Mouse (Mus musculus) skeletal muscle tissue, adult 2 months (tissue): ENCODE measurements around the gene Dclre1b.
A peak's percentile ranks its signal among the peaks of the same experiment; 100 is the strongest.

ENCODE experiments used
- DNase-seq: peaks from one replicate; pipeline ENCODE4 v3.0.0-alpha.2; 2012; ENCODE audit warnings: low read depth, low spot score

The Dclre1b gene

DNA sequence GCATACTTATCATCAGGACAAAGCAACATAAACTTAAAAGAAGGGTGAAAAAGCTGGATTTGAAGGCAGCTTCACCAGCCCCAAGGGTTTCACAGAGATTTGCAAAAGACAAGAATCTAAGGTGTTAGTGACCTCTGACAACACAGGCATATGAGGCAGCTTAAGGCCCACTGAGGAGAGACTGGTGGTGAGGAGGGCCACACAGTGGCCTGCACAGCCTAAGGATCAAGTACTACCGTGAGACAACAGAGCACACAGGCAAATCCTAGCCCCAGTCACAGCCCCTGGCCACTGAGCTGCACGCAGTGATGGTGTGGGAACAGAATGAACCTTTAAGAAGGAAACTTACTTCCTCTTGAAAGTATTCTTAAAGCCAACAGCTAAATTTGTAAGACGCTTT, 35.7 kb downstream of the Dclre1b start:
- DNase-seq, result no peak

DNA sequence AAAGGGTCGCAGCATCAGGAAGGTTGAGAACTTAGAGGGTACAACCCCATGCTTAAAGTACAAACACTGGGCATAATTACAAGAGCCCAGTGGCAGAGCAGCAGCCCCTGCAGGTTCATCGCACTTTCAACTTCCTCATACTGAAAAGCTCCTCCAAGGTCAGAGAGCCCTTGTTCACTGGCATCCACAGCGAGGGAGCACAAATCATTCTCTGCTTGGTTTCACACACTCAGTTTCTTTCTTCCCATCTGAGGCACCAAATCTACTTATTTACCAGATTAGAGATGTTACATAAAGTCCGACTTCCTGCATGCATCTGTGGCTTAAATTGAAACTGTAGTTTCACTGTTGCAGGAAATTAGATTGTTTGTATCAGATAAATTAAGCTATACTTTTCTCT, 36.4 kb downstream of the Dclre1b start:
- DNase-seq, result no peak

DNA sequence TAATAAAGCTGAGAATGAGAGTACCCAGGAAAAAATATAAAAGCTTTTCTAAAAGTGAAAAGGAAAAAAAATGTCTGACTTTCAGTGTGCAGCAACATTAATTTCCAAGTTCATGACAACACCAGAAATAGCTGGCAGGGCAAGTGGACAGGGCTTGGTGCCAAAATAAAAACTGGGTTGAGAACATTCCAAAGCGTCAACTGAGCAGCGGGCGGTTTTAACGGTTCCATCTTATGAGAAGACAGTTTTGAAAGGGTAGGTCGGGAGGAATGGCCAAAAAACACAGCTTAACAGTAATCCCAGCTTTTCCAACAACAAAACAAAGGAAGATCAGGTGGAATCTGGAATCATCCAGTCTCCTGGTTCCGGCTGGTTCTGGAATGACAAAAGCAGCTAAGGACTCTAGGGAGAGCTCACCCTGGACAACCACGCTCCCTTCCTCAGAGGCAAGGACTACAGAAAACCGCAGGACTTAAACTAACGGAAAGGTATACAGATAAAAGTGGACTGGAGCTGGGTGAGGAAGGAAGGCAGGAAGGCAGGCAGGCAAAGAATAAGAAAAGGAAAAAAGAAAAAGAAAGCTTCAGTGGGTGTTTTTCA, 37.6 kb downstream of the Dclre1b start:
- peak; percentile 72 for DNase-seq

DNA sequence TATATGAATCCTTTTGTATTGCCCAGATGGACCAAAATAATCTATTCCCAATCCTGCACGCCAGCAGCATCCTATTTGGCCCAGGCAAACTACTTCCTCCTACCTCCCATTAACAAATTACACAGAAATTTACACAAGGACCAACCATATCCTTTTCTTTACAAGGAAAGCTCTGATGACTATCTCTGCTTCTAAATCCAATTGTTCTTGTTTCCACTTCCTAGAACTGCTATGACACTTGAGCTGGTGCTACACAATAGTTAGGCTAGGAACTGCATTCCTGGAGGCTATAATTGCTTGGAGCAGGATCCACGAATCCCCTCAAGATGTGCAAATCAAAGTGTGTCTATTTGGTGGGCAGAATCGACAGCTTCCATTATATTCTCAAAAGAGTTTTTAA, 42.5 kb downstream of the Dclre1b start:
- DNase-seq, result no peak

DNA sequence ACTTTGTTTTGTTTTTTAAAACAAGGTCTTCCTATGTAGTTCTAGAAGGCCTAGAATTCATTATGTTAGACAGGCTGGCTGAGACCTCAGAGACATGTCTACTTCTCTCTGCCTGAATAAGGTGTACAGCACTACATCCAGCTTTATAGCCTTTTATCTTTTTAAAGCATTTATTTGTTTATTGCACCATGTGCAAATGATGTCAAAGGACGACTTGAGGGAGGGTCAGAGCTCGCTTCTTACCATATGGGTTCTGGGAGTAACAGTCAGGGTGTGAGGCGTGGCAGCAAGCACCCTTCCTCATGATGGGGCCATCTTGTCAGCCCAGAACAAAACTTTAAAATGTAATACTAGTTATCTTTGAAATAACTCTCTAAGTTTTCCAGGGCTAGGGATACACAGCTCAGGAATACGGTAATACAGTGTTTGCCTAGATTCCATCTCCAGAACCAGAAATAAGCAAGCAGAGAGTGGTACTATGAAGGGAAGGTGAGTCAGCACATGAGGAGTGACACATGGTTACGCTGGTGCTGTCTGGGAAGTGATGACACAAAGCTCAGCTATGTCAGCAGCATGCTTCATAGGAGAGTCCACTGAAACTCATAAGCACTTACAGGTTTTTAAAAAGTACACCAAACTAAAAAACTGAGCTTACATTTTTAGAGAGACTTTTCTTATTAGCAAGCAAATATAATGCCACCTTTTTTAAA, 49.8 kb downstream of the Dclre1b start:
- DNase-seq, result no peak

DNA sequence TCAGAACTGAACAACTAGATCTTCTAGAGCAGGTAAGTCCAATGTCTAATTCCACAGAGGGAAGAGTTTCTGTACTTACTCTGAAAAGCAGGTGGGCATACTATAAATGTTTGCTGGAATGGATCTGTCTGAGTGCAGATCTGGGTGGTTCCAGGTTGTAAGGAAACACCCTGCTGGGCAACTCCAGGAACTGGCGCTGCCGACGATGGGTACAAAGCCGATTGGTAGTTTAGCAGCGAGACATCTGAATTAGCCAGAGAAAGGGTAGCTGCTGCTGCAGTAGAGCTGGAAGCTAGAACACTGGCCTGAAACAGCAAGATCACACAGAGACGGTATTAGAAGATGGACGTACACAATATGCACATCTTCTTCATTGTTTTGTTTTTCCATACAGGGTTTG, 50.8 kb downstream of the Dclre1b start:
- DNase-seq, result no peak

DNA sequence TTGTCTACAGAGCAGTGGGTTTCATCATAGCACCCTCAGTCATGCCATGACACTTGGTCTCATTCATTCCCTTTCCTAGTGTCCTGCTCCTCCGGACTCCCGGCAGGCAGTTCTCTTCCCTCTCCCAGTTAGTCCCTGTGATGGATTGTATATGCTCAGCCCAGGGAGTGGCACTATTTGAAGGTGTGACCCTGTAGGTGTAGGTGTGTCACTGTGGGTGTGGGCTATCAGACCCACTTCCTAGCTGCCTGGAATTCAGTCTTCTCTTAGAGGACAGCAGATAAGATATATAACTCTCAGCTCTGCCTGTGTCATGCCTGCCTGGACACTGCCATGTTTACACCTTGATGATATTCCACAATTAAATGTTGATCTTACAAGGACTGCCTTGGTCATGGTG, 52.3 kb downstream of the Dclre1b start:
- DNase-seq, result no peak

DNA sequence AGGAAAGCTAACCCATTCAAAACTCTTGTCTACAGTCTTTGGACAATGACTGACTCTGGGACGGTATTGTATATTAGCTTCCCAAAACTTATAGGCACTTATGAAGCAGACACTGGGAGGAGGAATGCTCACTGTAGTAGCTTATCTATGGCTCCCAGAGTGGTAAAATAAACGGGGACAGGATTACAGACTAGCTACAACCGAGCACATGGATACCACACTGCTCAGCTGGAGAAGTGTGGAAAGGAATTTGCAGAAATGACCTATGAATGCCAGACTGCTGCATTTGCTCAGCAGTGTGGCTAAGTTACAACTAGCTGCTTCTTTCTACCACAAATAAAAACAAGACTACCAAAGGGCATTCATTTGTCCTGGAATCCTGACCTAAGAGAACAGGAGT, 53.9 kb downstream of the Dclre1b start:
- no peak for DNase-seq

DNA sequence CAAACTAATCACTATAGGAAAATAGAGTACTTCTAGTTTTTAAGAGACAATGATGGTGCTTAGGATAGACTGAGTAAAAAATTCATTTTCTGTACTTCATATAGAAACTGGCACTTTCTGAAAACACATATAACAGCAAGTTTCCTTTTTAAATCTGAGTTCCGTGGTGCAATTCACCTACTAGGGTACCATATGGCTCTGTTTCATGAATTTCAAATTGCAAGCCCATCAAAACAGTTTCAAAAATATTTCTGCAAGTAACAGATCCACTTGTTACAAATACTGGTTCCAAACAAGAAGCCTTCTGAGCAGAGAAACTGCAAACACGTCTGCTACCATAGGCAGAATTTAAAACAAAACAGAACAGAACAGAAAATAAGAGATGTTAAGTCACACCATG, 57.7 kb downstream of the Dclre1b start:
- DNase-seq, result no peak
